Mouse (Mus musculus) adrenal gland, adult (tissue): ENCODE measurements at regions not wholly inside any gene's neighbourhood (a gene's known extent, or its start where the extent isn't known, plus 50 kb on each side); places are given as distances from the start of the nearest gene placed in this dataset.

ENCODE experiments used
- DNase-seq, 2 experiments: peaks; one replicate each; pipeline ENCODE4 v3.0.0; 2022 to 2023; ENCODE audit warnings: low spot score in 1 of 2; ENCODE audit not compliant: inconsistent age in 2 of 2

DNA sequence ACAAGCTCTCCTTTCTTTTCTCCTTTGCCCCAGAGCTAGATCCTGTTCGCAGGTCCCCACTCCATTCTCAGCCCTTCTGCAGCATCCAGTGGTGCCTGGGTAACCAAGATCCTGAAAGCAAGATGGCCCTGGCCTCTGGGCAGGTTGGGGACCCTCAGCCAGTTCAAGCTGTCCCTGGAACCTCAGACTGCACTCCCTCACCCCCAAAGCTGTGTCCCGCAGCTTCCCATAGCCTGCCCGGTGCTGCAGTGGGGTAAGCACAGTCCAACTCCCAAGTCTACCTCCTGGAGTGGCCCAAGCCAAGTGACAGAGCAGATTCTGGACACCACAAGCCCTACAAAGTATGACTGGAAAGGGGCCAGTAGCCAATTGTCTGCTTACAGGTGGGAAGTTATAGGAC, 195.4 kb upstream of the G6pd2 start:
- DNase-seq, result no peak

DNA sequence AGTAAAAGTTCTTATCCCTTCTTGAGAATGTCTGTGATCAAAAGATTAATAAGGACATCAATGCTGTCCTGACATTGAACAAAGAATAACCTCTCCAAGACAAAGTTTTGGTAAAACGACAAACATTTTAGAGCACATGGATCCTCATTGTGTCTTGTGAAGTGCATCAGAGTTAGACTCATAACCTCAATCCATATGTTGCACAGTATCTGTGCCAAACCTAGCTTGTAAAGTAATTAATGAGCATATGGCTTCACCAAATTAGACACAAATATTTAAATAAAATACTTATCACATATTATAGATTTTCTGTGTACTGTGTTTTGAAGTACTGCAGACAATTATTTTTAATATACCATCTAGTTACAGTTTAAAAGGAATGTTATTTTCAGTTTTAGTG, 178.2 kb upstream of the G6pd2 start:
- no peak for DNase-seq

DNA sequence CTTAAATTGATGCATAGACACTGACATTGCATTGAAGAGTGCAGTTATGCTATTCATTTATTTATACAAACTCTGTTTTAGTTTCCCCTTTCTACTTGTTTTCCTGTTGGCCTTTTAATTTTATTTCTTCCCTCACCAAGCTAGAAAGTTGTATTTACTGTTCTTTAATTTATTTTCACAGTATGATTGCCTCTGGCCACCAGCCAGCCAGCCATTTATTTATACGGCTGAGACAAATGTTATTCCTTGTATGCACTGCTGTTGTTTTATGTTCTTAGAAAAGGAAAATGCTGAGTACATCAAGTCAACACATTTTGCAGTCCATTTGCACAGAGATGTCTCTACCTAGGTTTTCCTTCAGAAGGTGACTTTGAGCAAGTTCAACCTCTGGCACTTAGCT, 161.9 kb upstream of the G6pd2 start:
- DNase-seq, result peak in 1 of 2 experiments; percentile 6
